Mouse (Mus musculus) heart, postnatal 0 days (tissue): Measurements from ENCODE around the gene Vps39. TPM values are rescaled to one million over a fixed set of nuclear protein-coding genes. Genes with fewer than 3 reads are reported as not detected.

ENCODE experiments used
- ATAC-seq: fragments of 200-750 bp; cut with Nextera tagmentation; 2 replicates; pipeline ENCODE4 v1.8.0; 2017; ENCODE audit warnings: low read depth, moderate number of reproducible peaks, moderate library complexity; ENCODE audit not compliant: insufficient read depth
- DNase-seq: peaks from one replicate; pipeline ENCODE4 v3.0.0-alpha.2; 2016; ENCODE audit warnings: low spot score
- H3K27ac ChIP-seq: fragments of 300-500 bp; sonication (generic); 2 replicates; pipeline ENCODE4 v1.5.1; 2014; ENCODE audit warnings: low read depth, mild to moderate bottlenecking
- H3K27me3 ChIP-seq: fragments of 300-500 bp; sonication (generic); 2 replicates; pipeline ENCODE4 v1.6.1; 2014; ENCODE audit warnings: low read length, mixed read lengths; ENCODE audit not compliant: control insufficient read depth, insufficient read depth
- H3K36me3 ChIP-seq: fragments of 300-500 bp; sonication (generic); replicated peaks from 2 replicates; pipeline ENCODE4 v1.6.1; 2014; ENCODE audit warnings: low read length, mixed read lengths; ENCODE audit not compliant: control insufficient read depth, insufficient read depth
- H3K4me1 ChIP-seq: fragments of 300-500 bp; sonication (generic); 2 replicates; pipeline ENCODE4 v1.6.1; 2014; ENCODE audit warnings: antibody characterized with exemption; ENCODE audit not compliant: control insufficient read depth, insufficient read depth
- H3K4me2 ChIP-seq: fragments of 300-500 bp; sonication (generic); 2 replicates; pipeline ENCODE4 v1.6.1; 2014; ENCODE audit warnings: low read depth, mild to moderate bottlenecking, low read length, moderate library complexity
- H3K4me3 ChIP-seq: fragments of 300-500 bp; sonication (generic); 2 replicates; pipeline ENCODE4 v1.5.1; 2014; ENCODE audit warnings: low read depth, low read length
- H3K9ac ChIP-seq: fragments of 300-500 bp; sonication (generic); replicated peaks from 2 replicates; pipeline ENCODE4 v1.6.1; 2014; ENCODE audit warnings: low read depth, low read length, mixed read lengths
- H3K9me3 ChIP-seq: fragments of 300-500 bp; sonication (generic); replicated peaks from 2 replicates; pipeline ENCODE4 v1.6.1; 2016; ENCODE audit warnings: low read length; ENCODE audit not compliant: control insufficient read depth
- CTCF ChIP-seq: IDR thresholded peaks from 2 replicates; pipeline ENCODE4 v1.5.1; 2016; ENCODE audit warnings: antibody characterized with exemption, control low read depth, low read depth
- EP300 ChIP-seq: IDR thresholded peaks from 2 replicates; pipeline ENCODE4 v1.6.1; 2016; ENCODE audit warnings: antibody characterized with exemption, low read depth
- WGBS: fragments of 180-500 bp; shearing (Covaris S2); extraction: QIAGEN DNeasy Blood & Tissue Kit; methylation state at CpG from one replicate; pipeline ENCODE4 v1.1.7; 2014; 5-methylcytosine and 5-hydroxymethylcytosine counted together
- polyA plus RNA-seq: library from polyadenylated mRNA; unstranded; fragments of >200 nt; fragmentation: Nextera tagmentation; extraction: Ambion mirVana; gene quantifications from 2 replicates; pipeline ENCODE4 v1.2.1, GENCODE M21; 2015
- total RNA-seq: library from RNA; depleted of rRNA; stranded (reverse); fragments of >200 nt; gene quantifications from 2 replicates; pipeline ENCODE4 v1.2.3, GENCODE M21; 2014; ENCODE audit warnings: low replicate concordance

The Vps39 gene
- total and polyA plus RNA-seq, 2 experiments from 2014 or later = 14.3 to 22.7 TPM

- TF ChIP-seq EP300 (no peak), CTCF (no peak)
- no peak overlapping the region for H3K4me3 ChIP-seq
- ATAC-seq = no peak
- H3K9ac ChIP-seq = no peak overlapping the region
- no peak for DNase-seq
- no peaks in the 10 kb centered on the region for H3K4me1 ChIP-seq
- no peak overlapping the region for H3K27ac ChIP-seq
- H3K9me3 ChIP-seq = no peaks in the 10 kb centered on the region
- peaks cover 34% of the 10 kb centered on the region for H3K36me3 ChIP-seq
- whole genome bisulfite sequencing = 77% methylated on average over 4 of the region's 4 CpGs
- H3K4me2 ChIP-seq = no peak overlapping the region
- no peaks in the 10 kb centered on the region for H3K27me3 ChIP-seq
These were observed 38.5 kb downstream of the Vps39 start for GRCm38 (mm10) chr2:120314487-120314886.

- Histone ChIP-seq H3K9ac (no peak within 1 kb of the TSS), H3K4me2 (no peak within 1 kb of the TSS), H3K27me3 (no peaks in the 10 kb centered on the region), H3K9me3 (no peaks in the 10 kb centered on the region), H3K4me1 (no peaks in the 10 kb centered on the region), H3K4me3 (no peak within 1 kb of the TSS), H3K27ac (no peak within 1 kb of the TSS), H3K36me3 (peaks cover 29% of the 10 kb centered on the region)
- WGBS = 32% methylated on average over 3 of the region's 3 CpGs
- DNase-seq (no peak), ATAC-seq (no peak)
- TF ChIP-seq EP300 (no peak), CTCF (no peak)
These were observed 39.0 kb downstream of the Vps39 start, which contains the start of gene Pla2g4f for GRCm38 (mm10) chr2:120313976-120314375. Gene Pla2g4f, minus strand, starts transcription at chr2:120314165.

- no peak overlapping the region for H3K27ac ChIP-seq
- no peak overlapping the region for H3K9ac ChIP-seq
- no peaks in the 10 kb centered on the region for H3K9me3 ChIP-seq
- TF ChIP-seq EP300 (no peak), CTCF (no peak)
- DNase-seq (no peak), ATAC-seq (no peak)
- WGBS = 76% methylated on average over 7 of the region's 7 CpGs
- H3K4me1 ChIP-seq = no peaks in the 10 kb centered on the region
- peaks cover 13% of the 10 kb centered on the region for H3K36me3 ChIP-seq
- no peak overlapping the region for H3K4me3 ChIP-seq
- H3K4me2 ChIP-seq = no peak overlapping the region
- no peaks in the 10 kb centered on the region for H3K27me3 ChIP-seq
These were observed 40.6 kb downstream of the Vps39 start for GRCm38 (mm10) chr2:120312276-120312825.

GRCm38 (mm10) chr2:120304113-120304512 is 48.8 kb downstream of the Vps39 start:
- Histone ChIP-seq H3K9ac (no peak overlapping the region), H3K4me3 (no peak overlapping the region), H3K9me3 (no peaks in the 10 kb centered on the region), H3K4me1 (no peaks in the 10 kb centered on the region), H3K36me3 (no peaks in the 10 kb centered on the region), H3K27me3 (no peaks in the 10 kb centered on the region), H3K4me2 (no peak overlapping the region), H3K27ac (no peak overlapping the region)
- no peak for DNase-seq
- WGBS = 4% methylated on average over 3 of the region's 3 CpGs
- no peak for ATAC-seq
- TF ChIP-seq EP300 (no peak), CTCF (no peak)

- Histone ChIP-seq H3K36me3 (no peaks in the 10 kb centered on the region), H3K4me3 (no peak overlapping the region), H3K4me2 (no peak overlapping the region), H3K27ac (no peak overlapping the region), H3K9me3 (no peaks in the 10 kb centered on the region), H3K27me3 (no peaks in the 10 kb centered on the region), H3K9ac (no peak overlapping the region), H3K4me1 (no peaks in the 10 kb centered on the region)
- ATAC-seq (no peak), DNase-seq (no peak)
- TF ChIP-seq EP300 = no peak
- no peak for TF ChIP-seq CTCF
- 92% methylated on average over 6 of the region's 6 CpGs for WGBS
These were observed 51.9 kb downstream of the Vps39 start for GRCm38 (mm10) chr2:120301076-120301475.

- H3K9ac ChIP-seq = no peak overlapping the region
- no peaks in the 10 kb centered on the region for H3K9me3 ChIP-seq
- no peak overlapping the region for H3K4me2 ChIP-seq
- no peaks in the 10 kb centered on the region for H3K27me3 ChIP-seq
- ATAC-seq (no peak), DNase-seq (no peak)
- WGBS = 69% methylated on average over 4 of the region's 4 CpGs
- no peak for TF ChIP-seq CTCF
- TF ChIP-seq EP300 = no peak
- no peaks in the 10 kb centered on the region for H3K36me3 ChIP-seq
- H3K4me1 ChIP-seq = no peaks in the 10 kb centered on the region
- H3K27ac ChIP-seq = no peak overlapping the region
- no peak overlapping the region for H3K4me3 ChIP-seq
These were observed 53.1 kb downstream of the Vps39 start for GRCm38 (mm10) chr2:120299866-120300265.
